Mouse (Mus musculus) forebrain, embryonic 16.5 days (tissue): ENCODE data around the gene Col11a2. TPM values are rescaled to one million over a fixed set of nuclear protein-coding genes. Genes with fewer than 3 reads are reported as not detected.

ENCODE experiments used
- ATAC-seq: fragments of 200-750 bp; cut with Nextera tagmentation; 2 replicates; pipeline ENCODE4 v1.8.0; 2017; ENCODE audit warnings: mild to moderate bottlenecking, moderate library complexity
- H3K27ac ChIP-seq: fragments of 300-500 bp; sonication (generic); 2 replicates; pipeline ENCODE4 v1.5.1; 2014; ENCODE audit warnings: low read length, control low read depth
- H3K27me3 ChIP-seq: fragments of 300-500 bp; sonication (generic); replicated peaks from 2 replicates; pipeline ENCODE4 v1.6.1; 2014; ENCODE audit warnings: low read length; ENCODE audit not compliant: control insufficient read depth, insufficient read depth
- H3K36me3 ChIP-seq: fragments of 300-500 bp; sonication (generic); 2 replicates; pipeline ENCODE4 v1.6.1; 2014; ENCODE audit not compliant: control insufficient read depth, insufficient read depth
- H3K4me1 ChIP-seq: fragments of 300-500 bp; sonication (generic); replicated peaks from 2 replicates; pipeline ENCODE4 v1.6.1; 2014; ENCODE audit warnings: low read length; ENCODE audit not compliant: control insufficient read depth, insufficient read depth
- H3K4me2 ChIP-seq: fragments of 300-500 bp; sonication (generic); 2 replicates; pipeline ENCODE4 v1.6.1; 2014; ENCODE audit warnings: mild to moderate bottlenecking, low read length, control low read depth
- H3K4me3 ChIP-seq: fragments of 300-500 bp; sonication (generic); replicated peaks from 2 replicates; pipeline ENCODE4 v1.5.1; 2014; ENCODE audit warnings: mild to moderate bottlenecking, low read length, control low read depth
- H3K9ac ChIP-seq: fragments of 300-500 bp; sonication (generic); replicated peaks from 2 replicates; pipeline ENCODE4 v1.6.1; 2014; ENCODE audit warnings: low read depth, low read length, control low read depth
- H3K9me3 ChIP-seq: fragments of 300-500 bp; sonication (generic); 2 replicates; pipeline ENCODE4 v1.6.1; 2016; ENCODE audit warnings: low read length; ENCODE audit not compliant: control insufficient read depth
- WGBS: fragments of 180-500 bp; shearing (Covaris S2); extraction: QIAGEN DNeasy Blood & Tissue Kit; methylation state at CpG from one replicate; pipeline ENCODE4 v1.1.7; 2014; 5-methylcytosine and 5-hydroxymethylcytosine counted together
- polyA plus RNA-seq: library from polyadenylated mRNA; unstranded; fragments of >200 nt; fragmentation: Nextera tagmentation; extraction: Ambion mirVana; gene quantifications from 2 replicates; pipeline ENCODE4 v1.2.1, GENCODE M21; 2015

Col11a2 gene
- polyA plus RNA-seq, 1 experiment from 2014 or later = 2.3 TPM

DNA sequence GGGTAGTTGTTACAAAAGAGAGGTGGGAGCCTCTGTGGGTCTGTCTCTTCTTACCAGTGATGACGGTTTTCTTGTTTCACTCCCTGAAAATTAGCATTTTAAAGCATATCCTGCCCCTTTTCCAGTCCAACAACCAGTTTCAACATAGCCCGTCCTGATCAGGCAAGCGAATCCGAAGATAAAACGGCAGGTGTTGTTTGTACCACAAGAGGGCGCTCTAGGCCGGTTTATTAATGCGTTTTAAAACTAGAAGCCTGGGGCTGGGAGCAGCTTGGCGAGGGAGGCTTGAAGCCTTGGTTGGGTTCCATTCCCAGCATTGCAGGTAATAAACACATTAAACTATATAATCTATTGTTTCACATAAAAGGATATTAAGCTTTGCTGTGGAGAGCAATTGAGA lies 38.3 kb downstream of the Col11a2 start:
- H3K9me3 ChIP-seq = no peaks in the 10 kb centered on the region
- H3K27me3 ChIP-seq = peaks cover 4% of the 10 kb centered on the region; the same call in 1 of the 2 replicates
- no peak overlapping the region for H3K27ac ChIP-seq
- no peaks in the 10 kb centered on the region for H3K36me3 ChIP-seq
- no peak overlapping the region for H3K4me2 ChIP-seq
- no peak overlapping the region for H3K9ac ChIP-seq
- peaks cover 2% of the 10 kb centered on the region; the same call in 1 of the 2 replicates for H3K4me1 ChIP-seq
- ATAC-seq = 0 out of 2 replicates have a peak, but pooled peaks have one; percentile 18
- no peak overlapping the region for H3K4me3 ChIP-seq
- WGBS = under 1% methylated on average over 9 of the region's 9 CpGs

DNA sequence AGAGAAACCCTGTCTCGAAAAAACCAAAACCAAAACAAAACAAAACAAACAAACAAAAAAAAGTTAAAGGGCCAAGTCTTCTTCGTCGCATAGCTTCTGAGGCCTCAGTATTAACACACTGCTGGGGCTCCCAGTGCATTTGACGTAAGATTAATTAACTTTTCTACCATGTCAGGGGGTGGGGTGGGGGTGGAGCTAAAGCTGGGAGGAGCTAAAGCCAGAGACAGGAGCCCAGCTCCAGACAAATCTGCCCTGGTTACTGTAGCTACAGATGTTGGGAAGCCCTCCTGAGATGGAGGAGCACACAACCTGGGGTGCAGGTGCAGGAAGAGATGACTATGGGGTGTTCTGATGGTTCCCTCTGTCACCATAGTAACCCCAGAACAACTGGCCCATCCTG lies 38.9 kb downstream of the Col11a2 start:
- WGBS = 49% methylated on average over 4 of the region's 4 CpGs
- no peaks in the 10 kb centered on the region for H3K9me3 ChIP-seq
- peaks cover 4% of the 10 kb centered on the region; the same call in 1 of the 2 replicates for H3K27me3 ChIP-seq
- H3K9ac ChIP-seq = no peak overlapping the region
- H3K27ac ChIP-seq = no peak overlapping the region
- ATAC-seq = 0 out of 2 replicates have a peak, but pooled peaks have one; percentile 8
- no peaks in the 10 kb centered on the region for H3K36me3 ChIP-seq
- H3K4me1 ChIP-seq = peaks cover 2% of the 10 kb centered on the region; the same call in 1 of the 2 replicates
- no peak overlapping the region for H3K4me3 ChIP-seq
- H3K4me2 ChIP-seq = no peak overlapping the region

DNA sequence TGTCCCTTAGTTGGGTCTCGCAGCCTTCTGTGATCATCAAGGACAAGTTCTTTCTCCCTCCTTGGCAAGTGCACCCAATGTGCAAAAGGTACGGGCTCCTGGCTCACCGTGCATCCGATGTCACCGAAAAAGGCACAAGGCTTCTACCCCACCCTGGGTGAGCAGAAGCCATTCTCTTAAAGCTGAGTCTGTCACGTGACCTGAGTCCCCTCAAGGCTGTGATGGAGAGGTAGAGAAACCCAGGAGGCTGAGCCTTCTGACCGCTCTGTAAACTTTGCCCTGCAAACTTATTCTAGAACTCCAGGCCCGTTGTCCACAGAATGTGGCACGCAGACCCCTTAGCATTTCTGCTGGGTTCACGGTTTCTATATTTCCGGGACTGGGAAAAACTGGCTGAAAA lies 39.8 kb downstream of the Col11a2 start:
- Histone ChIP-seq H3K27ac (no peak overlapping the region), H3K27me3 (peaks cover 4% of the 10 kb centered on the region; the same call in 1 of the 2 replicates), H3K4me1 (peaks cover 2% of the 10 kb centered on the region; the same call in 1 of the 2 replicates), H3K4me3 (no peak overlapping the region), H3K9me3 (no peaks in the 10 kb centered on the region), H3K9ac (no peak overlapping the region), H3K36me3 (no peaks in the 10 kb centered on the region), H3K4me2 (no peak overlapping the region)
- no peak for ATAC-seq
- WGBS = 93% methylated on average over 11 of the region's 11 CpGs

DNA sequence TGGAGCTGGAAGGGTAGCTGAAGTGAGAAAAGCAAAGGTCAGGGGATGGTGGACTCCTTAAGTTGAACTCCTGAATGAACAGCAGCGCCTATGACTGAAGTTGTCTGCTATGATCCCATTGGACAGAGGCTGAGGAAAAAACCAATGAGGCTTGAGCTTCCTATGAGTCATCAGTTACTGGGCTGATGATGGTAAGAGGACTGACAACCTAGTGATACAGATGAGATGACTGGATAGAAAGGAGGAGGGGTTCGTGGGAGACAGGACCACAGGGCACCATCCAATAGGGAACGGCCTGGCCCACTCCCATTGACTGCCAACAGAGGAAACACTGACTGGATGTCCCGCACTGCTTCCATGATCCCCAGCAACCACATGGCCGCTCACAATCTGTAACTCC lies 40.4 kb downstream of the Col11a2 start:
- WGBS = 15% methylated on average over 5 of the region's 5 CpGs
- H3K9me3 ChIP-seq = no peaks in the 10 kb centered on the region
- peak; percentile 83 for ATAC-seq
- no peak overlapping the region for H3K9ac ChIP-seq
- H3K4me2 ChIP-seq = no peak overlapping the region
- H3K4me1 ChIP-seq = peaks cover 2% of the 10 kb centered on the region; the same call in 1 of the 2 replicates
- H3K4me3 ChIP-seq = no peak overlapping the region
- H3K27me3 ChIP-seq = peaks cover 4% of the 10 kb centered on the region; the same call in 1 of the 2 replicates
- H3K36me3 ChIP-seq = no peaks in the 10 kb centered on the region
- H3K27ac ChIP-seq = no peak overlapping the region

DNA sequence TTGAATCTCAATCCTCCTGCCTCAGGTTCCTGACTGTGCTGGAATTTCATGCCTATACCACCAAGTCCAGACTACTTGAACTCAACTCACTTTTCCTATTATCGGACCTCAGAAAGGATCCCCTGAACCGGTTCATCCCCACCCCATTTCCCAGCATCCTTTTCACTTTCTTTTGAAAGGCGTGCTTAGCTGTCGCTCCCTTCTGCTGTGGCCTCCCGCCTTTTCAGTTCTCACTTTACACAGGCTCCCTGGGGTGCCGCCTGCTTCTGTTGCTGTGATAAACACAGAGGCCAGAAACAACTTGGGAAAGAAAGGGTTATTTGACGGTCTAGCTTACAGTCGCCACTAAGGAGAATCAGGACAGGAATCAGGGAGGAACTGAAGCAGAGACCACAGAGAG lies 43.9 kb downstream of the Col11a2 start:
- ATAC-seq = no peak
- H3K4me1 ChIP-seq = no peaks in the 10 kb centered on the region; the same call in 1 of the 2 replicates
- H3K9me3 ChIP-seq = no peaks in the 10 kb centered on the region

DNA sequence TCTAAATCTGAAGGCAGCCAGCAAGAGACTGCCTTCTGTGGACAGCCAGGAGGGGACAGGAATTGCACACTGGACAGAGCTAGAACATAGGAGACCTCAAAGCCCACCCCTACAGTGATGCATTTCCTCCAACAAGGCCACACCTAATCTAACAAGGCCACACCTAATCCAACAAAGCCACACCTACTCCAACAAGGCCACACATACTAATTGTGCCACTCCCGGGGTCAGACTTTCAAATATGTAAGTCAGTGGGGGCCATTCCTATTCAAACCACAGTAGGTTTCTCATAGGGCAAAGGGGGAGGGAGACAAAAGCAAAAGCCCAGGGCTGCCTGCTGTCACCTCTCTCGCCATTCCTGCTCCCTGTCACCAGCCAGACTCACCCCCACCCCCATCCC lies 48.1 kb downstream of the Col11a2 start:
- Histone ChIP-seq H3K4me3 (no peak overlapping the region), H3K4me1 (no peaks in the 10 kb centered on the region; the same call in 1 of the 2 replicates), H3K4me2 (no peak overlapping the region), H3K9me3 (no peaks in the 10 kb centered on the region), H3K27me3 (no peaks in the 10 kb centered on the region), H3K36me3 (no peaks in the 10 kb centered on the region), H3K9ac (no peak overlapping the region), H3K27ac (no peak overlapping the region)
- ATAC-seq = no peak
- WGBS = 31% methylated on average over 2 of the region's 2 CpGs

More for the DNA sequence above, 43.9 kb downstream of the Col11a2 start:
- H3K27ac ChIP-seq = no peak overlapping the region
- no peak overlapping the region for H3K4me2 ChIP-seq
- no peaks in the 10 kb centered on the region for H3K27me3 ChIP-seq
- H3K4me3 ChIP-seq = no peak overlapping the region
- WGBS = 1% methylated on average over 8 of the region's 8 CpGs
- no peak overlapping the region for H3K9ac ChIP-seq
- no peaks in the 10 kb centered on the region for H3K36me3 ChIP-seq

DNA sequence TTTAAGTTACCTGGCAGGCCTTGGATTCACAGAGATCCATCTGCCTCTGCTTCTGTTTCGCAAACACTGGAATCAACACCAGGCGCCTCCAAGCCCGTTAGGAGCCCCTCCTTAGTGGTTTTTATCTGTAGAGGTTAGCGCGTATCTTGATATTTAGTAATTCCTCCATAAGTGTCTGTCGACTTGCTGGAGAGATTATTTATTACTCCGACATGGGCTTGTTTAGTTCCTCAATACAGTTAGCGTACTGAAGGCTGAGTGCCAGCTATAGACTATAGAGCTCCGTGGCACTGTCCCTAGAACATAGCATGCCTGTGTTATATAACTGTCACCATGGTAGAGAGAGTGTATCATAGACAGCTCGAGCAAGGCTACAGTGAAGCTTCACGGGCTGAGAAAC lies 48.9 kb downstream of the Col11a2 start:
- WGBS = 77% methylated on average over 11 of the region's 11 CpGs
- ATAC-seq = no peak

DNA sequence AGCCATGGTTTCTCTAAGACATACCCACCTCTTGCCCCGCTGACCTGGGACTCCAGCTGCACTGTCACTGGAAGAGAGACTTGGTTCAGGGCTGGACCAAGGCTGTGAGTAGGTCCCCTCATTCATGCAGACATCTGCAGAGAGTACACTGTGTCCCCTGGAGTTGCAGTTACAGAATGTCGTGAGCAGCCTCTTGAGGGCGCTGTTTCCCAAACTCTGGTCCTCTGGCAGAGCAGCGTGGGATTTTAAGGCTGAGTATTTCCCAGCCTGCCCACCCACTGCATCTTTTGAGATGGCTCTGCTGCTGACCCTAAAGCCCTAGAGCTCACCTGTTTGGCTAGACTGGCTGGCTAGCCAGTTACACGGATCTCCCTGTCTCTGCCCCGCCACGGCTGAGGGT lies 51.7 kb downstream of the Col11a2 start:
- 44% methylated on average over 7 of the region's 7 CpGs for WGBS

More for the DNA sequence above, 48.9 kb downstream of the Col11a2 start:
- no peak overlapping the region for H3K27ac ChIP-seq
- no peak overlapping the region for H3K9ac ChIP-seq
- H3K4me1 ChIP-seq = no peaks in the 10 kb centered on the region; the same call in 1 of the 2 replicates
- H3K27me3 ChIP-seq = no peaks in the 10 kb centered on the region
- no peak overlapping the region for H3K4me2 ChIP-seq
- H3K9me3 ChIP-seq = no peaks in the 10 kb centered on the region
- H3K4me3 ChIP-seq = no peak overlapping the region
- H3K36me3 ChIP-seq = no peaks in the 10 kb centered on the region

DNA sequence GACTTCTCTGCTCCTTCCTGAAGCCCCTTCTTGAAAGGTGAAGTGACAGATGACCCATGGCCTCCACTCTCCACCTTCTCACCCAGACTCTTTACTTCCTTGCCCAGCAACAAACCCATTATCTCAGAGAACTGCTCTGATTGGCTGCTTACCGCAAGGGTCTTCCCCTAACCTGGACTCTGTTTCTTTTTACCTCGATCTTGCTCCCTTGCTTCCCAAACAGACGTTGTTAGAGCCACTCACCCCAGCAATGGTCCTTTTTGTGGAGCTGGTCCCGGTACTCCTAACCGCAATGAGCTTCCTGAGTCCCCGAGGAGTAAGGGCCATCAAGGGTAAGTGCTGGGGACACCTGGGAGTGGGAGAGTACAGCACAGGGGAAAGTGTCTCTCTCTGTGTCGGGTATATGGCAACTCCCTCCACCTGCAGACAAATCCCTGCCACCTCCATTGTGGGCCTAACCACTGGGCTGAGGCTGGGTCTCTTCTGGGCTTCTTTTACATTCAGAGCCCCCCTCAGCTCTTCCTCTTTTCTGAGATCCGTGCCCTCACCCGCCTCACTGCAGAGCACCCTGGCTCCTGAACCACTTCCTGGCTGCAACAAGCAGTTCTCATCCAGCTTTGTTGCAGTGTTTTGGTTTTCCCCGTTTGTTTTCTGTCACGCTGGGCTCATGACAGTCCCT lies 53.1 kb downstream of the Col11a2 start, which contains the start of gene H2-Oa:
Gene H2-Oa, plus strand, starts transcription at position 144 of the 679 bp plus-strand sequence.
- WGBS = 43% methylated on average over 11 of the region's 11 CpGs
- H3K4me1 ChIP-seq = no peaks in the 10 kb centered on the region
- no peak for ATAC-seq

More for the DNA sequence above, 51.7 kb downstream of the Col11a2 start:
- ATAC-seq = no peak
- no peak overlapping the region for H3K4me2 ChIP-seq
- no peaks in the 10 kb centered on the region for H3K9me3 ChIP-seq
- H3K36me3 ChIP-seq = no peaks in the 10 kb centered on the region
- H3K9ac ChIP-seq = no peak overlapping the region
- no peak overlapping the region for H3K27ac ChIP-seq
- no peaks in the 10 kb centered on the region for H3K4me1 ChIP-seq
- no peaks in the 10 kb centered on the region for H3K27me3 ChIP-seq
- H3K4me3 ChIP-seq = no peak overlapping the region

More for the DNA sequence above, 53.1 kb downstream of the Col11a2 start, which contains the start of gene H2-Oa:
- Histone ChIP-seq H3K27ac (no peak within 1 kb of the TSS), H3K9me3 (no peaks in the 10 kb centered on the region), H3K4me3 (no peak within 1 kb of the TSS), H3K27me3 (no peaks in the 10 kb centered on the region), H3K9ac (no peak within 1 kb of the TSS), H3K36me3 (no peaks in the 10 kb centered on the region), H3K4me2 (no peak within 1 kb of the TSS)
